Mouse (Mus musculus) forebrain, embryonic 13.5 days (tissue): ENCODE data around the gene Gm49486. TPM values are rescaled to one million over a fixed set of nuclear protein-coding genes. Genes with fewer than 3 reads are reported as not detected.

Experiments
- ATAC-seq: fragments of 200-750 bp; cut with Nextera tagmentation; 2 replicates; pipeline ENCODE4 v1.8.0; 2017
- H3K27ac ChIP-seq: fragments of 300-500 bp; sonication (generic); 2 replicates; pipeline ENCODE4 v1.5.1; 2015; ENCODE audit warnings: inconsistent platforms, mild to moderate bottlenecking, moderate library complexity
- H3K27me3 ChIP-seq: fragments of 300-500 bp; sonication (generic); 2 replicates; pipeline ENCODE4 v1.6.1; 2015; ENCODE audit warnings: mild to moderate bottlenecking, inconsistent platforms
- H3K36me3 ChIP-seq: fragments of 300-500 bp; sonication (generic); 2 replicates; pipeline ENCODE4 v1.6.1; 2015; ENCODE audit warnings: mild to moderate bottlenecking, inconsistent platforms; ENCODE audit not compliant: poor library complexity, severe bottlenecking
- H3K4me1 ChIP-seq: fragments of 300-500 bp; sonication (generic); 2 replicates; pipeline ENCODE4 v1.6.1; 2015; ENCODE audit warnings: inconsistent platforms
- H3K4me2 ChIP-seq: fragments of 300-500 bp; sonication (generic); 2 replicates; pipeline ENCODE4 v1.6.1; 2015; ENCODE audit warnings: inconsistent platforms, mild to moderate bottlenecking, moderate library complexity
- H3K4me3 ChIP-seq: fragments of 300-500 bp; sonication (generic); 2 replicates; pipeline ENCODE4 v1.5.1; 2015; ENCODE audit warnings: mild to moderate bottlenecking, inconsistent platforms
- H3K9ac ChIP-seq: fragments of 300-500 bp; sonication (generic); 2 replicates; pipeline ENCODE4 v1.6.1; 2015; ENCODE audit warnings: mild to moderate bottlenecking, inconsistent platforms
- H3K9me3 ChIP-seq: fragments of 300-500 bp; sonication (generic); replicated peaks from 2 replicates; pipeline ENCODE4 v1.6.1; 2016; ENCODE audit warnings: inconsistent platforms
- WGBS: fragments of 180-500 bp; shearing (Covaris S2); methylation state at CpG from one replicate; pipeline ENCODE4 v1.1.7; 2015; 5-methylcytosine and 5-hydroxymethylcytosine counted together
- polyA plus RNA-seq: library from polyadenylated mRNA; unstranded; fragments of >200 nt; fragmentation: Nextera tagmentation; extraction: Ambion mirVana; gene quantifications from 2 replicates; pipeline ENCODE4 v1.2.1, GENCODE M21; 2015

Gm49486 gene
- polyA plus RNA-seq, 1 experiment from 2014 or later: 1.3 TPM

DNA sequence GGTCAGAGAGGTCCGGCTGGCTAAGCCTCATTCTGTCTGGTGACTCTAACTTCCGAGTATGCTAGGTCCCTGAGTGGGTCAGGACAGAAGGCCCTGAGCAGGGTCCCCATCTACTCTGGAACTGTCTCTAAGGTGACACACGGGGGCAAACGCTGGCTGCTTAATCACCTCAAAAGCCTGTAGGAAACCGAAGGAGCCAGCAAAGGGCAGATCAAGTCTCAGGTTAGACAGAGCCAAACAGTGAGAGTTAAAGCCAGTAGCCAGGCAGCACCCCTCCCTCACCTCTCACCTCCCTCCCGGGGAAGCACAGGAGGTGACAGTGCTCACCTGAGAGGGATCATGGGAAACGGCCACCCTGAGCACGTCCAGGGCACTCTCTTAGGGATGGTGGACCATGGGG lies 74.5 kb downstream of the Gm49486 start:
- Histone ChIP-seq H3K27ac (no peak overlapping the region), H3K27me3 (no peaks in the 10 kb centered on the region), H3K4me2 (no peak overlapping the region), H3K36me3 (peaks cover 23% of the 10 kb centered on the region), H3K9me3 (no peaks in the 10 kb centered on the region), H3K4me3 (no peak overlapping the region), H3K4me1 (no peaks in the 10 kb centered on the region), H3K9ac (no peak overlapping the region)
- ATAC-seq: no peak
- 83% methylated on average over 8 of the region's 8 CpGs for WGBS

DNA sequence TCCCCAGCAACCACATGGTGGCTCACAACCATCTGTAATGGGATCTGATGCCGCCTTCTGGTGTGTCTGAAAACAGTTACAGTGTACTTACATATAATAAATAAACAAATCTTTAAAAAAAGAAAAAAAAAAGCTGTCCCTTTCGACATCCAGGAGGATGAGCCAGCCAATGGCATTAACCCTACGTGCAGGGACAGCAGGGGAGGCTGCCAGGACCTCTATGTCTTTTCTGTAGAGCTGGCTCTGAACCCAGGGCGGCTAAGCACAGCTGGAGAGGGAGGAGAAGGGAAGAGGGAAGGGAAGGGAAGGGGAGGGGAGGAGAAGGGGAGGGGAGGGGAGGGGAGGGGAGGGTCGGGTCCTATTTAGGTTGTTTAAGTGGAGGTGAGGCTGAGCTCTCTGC lies 75.6 kb downstream of the Gm49486 start:
- 75% methylated on average over 3 of the region's 5 CpGs for WGBS
- no peak overlapping the region for H3K27ac ChIP-seq
- no peak for ATAC-seq
- no peaks in the 10 kb centered on the region for H3K9me3 ChIP-seq
- no peak overlapping the region for H3K9ac ChIP-seq
- no peaks in the 10 kb centered on the region for H3K4me1 ChIP-seq
- H3K27me3 ChIP-seq: no peaks in the 10 kb centered on the region
- H3K4me2 ChIP-seq: no peak overlapping the region
- no peak overlapping the region for H3K4me3 ChIP-seq
- H3K36me3 ChIP-seq: peaks cover 23% of the 10 kb centered on the region

DNA sequence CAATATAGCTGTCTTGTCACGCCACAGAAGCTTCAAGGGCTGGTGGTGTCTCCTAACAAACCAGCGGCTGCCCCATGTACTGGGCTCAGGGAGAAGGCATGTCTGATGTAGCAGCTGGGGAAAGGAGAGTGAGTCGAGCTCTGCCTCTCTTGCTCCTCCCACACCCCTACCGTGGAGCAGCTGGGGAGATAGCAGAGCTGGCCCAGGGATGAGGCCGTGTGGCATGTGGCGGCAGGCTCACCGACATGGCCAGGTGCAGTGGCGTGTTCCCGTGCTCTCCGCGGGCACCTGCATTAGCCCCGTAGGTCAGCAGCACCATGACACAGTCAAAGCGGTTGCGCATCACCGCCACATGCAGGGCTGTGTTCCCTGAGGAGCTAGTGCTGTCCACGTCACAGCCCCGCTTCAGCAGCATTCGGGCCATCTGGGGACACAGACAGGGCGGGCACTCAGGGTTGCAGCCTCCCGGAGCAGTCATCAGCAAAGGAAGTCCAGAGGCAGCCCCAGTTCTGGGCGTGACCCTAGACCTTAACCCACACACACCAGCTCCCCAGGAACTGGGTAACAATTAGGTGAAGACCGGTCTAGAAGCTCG lies 76.9 kb downstream of the Gm49486 start:
- Histone ChIP-seq H3K36me3 (peaks cover 31% of the 10 kb centered on the region), H3K9me3 (no peaks in the 10 kb centered on the region), H3K4me2 (no peak overlapping the region), H3K27ac (no peak overlapping the region), H3K27me3 (no peaks in the 10 kb centered on the region), H3K9ac (no peak overlapping the region), H3K4me1 (no peaks in the 10 kb centered on the region), H3K4me3 (no peak overlapping the region)
- no peak for ATAC-seq
- WGBS: 86% methylated on average over 23 of the region's 23 CpGs

Other genes starting within 250 kb of the Gm49486 start
- 546 and 569 TPM in 2 replicates for gene H1f0, start 200.9 kb upstream of the Gm49486 start, polyA plus RNA-seq
- not detected in 2 replicates for gene Galr3, start 187.5 kb upstream of the Gm49486 start, polyA plus RNA-seq
- gene Ankrd54, start 166.5 kb upstream of the Gm49486 start, polyA plus RNA-seq: 53.0 and 53.9 TPM in 2 replicates
- gene Eif3l, start 154.2 kb upstream of the Gm49486 start, polyA plus RNA-seq: 207 and 215 TPM in 2 replicates
- gene Micall1, start 120.5 kb upstream of the Gm49486 start, polyA plus RNA-seq: 5.4 and 6.5 TPM in 2 replicates
- 300 and 353 TPM in 2 replicates for gene Polr2f, start 88.4 kb upstream of the Gm49486 start, polyA plus RNA-seq
- 12.1 and 13.7 TPM in 2 replicates for gene 1700088E04Rik, start 88.1 kb upstream of the Gm49486 start, polyA plus RNA-seq
- gene Sox10, start 64.2 kb upstream of the Gm49486 start, polyA plus RNA-seq: 0.45 and 0.49 TPM in 2 replicates
- gene Pick1, start 218 bp upstream of the Gm49486 start, polyA plus RNA-seq: 68.1 and 74.3 TPM in 2 replicates
- 0.09 and 0.39 TPM in 2 replicates for gene Slc16a8, start 25.4 kb downstream of the Gm49486 start, polyA plus RNA-seq
- 0.63 and 2.1 TPM in 2 replicates for gene Baiap2l2, start 56.1 kb downstream of the Gm49486 start, polyA plus RNA-seq
- 24.9 and 29.6 TPM in 2 replicates for gene Pla2g6, start 99.0 kb downstream of the Gm49486 start, polyA plus RNA-seq
- gene Maff, start 117.2 kb downstream of the Gm49486 start, polyA plus RNA-seq: 1.2 and 1.3 TPM in 2 replicates
- 29.4 and 31.3 TPM in 2 replicates for gene Tmem184b, start 174.2 kb downstream of the Gm49486 start, polyA plus RNA-seq
- gene Csnk1e, start 226.2 kb downstream of the Gm49486 start, polyA plus RNA-seq: 200 and 208 TPM in 2 replicates